8 mouse cellular contexts compared by ENCODE assay signal in the genomic region with DNA sequence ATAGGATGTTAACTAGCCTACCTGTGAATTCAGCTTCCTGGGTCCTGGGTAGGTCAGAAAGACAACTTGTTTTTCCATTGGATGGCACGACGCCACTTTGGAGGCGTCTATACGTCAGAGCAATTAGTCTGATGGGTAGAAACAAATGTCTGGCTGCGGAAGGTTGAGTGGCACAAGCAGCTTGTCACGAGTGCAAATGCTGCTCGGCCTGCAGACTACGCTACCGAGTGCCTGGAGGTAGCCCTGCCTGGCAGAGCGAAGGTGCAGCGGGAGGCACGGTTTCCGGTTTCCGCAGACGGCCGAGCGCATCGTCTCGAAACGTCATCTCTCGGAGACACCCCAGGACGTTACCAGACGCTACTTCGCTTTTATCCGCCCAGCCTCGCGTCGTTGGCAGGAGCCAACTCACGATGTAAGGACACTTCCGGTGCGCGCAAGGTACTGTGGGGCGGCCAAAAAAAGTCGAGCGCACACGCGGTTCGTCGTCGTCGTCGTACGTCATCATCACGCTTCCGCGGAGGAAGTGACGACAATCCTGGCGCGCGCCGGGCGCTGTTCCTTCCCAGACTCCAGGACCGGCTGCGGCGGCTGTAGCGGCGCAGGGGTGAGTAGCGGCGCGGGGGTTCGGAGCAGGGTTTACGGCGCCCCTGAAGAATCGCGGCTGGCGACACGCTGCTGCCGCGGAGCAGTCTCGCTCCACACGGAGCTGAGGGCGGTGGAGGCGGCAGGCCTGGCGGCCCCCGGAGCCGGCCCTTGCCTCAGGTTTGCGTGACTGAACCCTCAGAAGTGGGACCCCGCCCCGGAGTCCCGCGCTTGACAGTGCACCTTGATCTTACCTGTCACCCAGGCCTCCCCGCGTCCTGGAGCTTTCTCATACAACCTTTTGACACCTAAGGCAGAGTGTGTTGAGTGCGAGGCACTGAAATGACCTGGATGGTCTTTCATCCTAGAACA. TPM values are rescaled to one million over a fixed set of nuclear protein-coding genes. Genes with fewer than 3 reads are reported as not detected.
DNase-seq lines count a peak whose midpoint lies in the region; ATAC-seq and TF ChIP-seq lines count a peak whose summit lies in the region.

A gene (plus strand): TSS at position 517 of the 954 bp plus-strand sequence.

- H3K4me2 ChIP-seq in hindbrain, postnatal 0 days (ENCODE audit: low read depth, low read length) = peak within 1 kb of the TSS; percentile 85

- DNase-seq in ZHBTc4 (ENCODE audit: low read depth, low spot score) = peak; percentile 100
- peak; percentile 97 for DNase-seq in gastrocnemius, adult 2 months
- peak; percentile 100 for DNase-seq in hindbrain, postnatal 0 days (ENCODE audit: low spot score)
- peak; percentile 97 for DNase-seq in left cerebral cortex, adult 2 months (ENCODE audit: extremely low spot score in 1 of 2, low spot score in 2 of 2)
- DNase-seq in right cerebral cortex, adult 2 months (ENCODE audit: low spot score in 2 of 2) = peak; percentile 97 to 98
- peak; percentile 97 for DNase-seq in urinary bladder, postnatal 14 days (ENCODE audit: low spot score)

- H3K36me3 ChIP-seq in hindbrain, postnatal 0 days (ENCODE audit: insufficient read depth, low read length) = peaks cover 20% of the 10 kb centered on the region; the same call in 1 of the 2 replicates

- under 1% methylated on average over 84 of the region's 84 CpGs for WGBS in hindbrain, postnatal 0 days

- ATAC-seq in common myeloid progenitor, adult 5-6 weeks (replicated peaks; ENCODE audit: low read depth, poor library complexity, severe bottlenecking) = peak; percentile 98
- ATAC-seq in hindbrain, postnatal 0 days = peak; percentile 100
- ATAC-seq in megakaryocyte, adult 5-6 weeks (ENCODE audit: poor library complexity, severe bottlenecking) = peak; percentile 97

- H3K9me3 ChIP-seq in hindbrain, postnatal 0 days (ENCODE audit: low read length) = no peaks in the 10 kb centered on the region

- H3K9ac ChIP-seq in hindbrain, postnatal 0 days (replicated peaks; ENCODE audit: low read length) = peak within 1 kb of the TSS; percentile 82

- intact Hi-C loops in gastrocnemius, adult 2 months (cut with DNase I) = loop anchor here (5.0 kb wide), 2 partner anchors 43 to 78 kb away; a partner anchor contains a TSS
- intact Hi-C loops in left cerebral cortex, adult 2 months (cut with DNase I) = loop anchor here (1.0 to 5.0 kb wide), 2 partner anchors 38 to 81 kb away; no protein-coding TSS in a partner anchor

- no peaks in the 10 kb centered on the region for H3K27me3 ChIP-seq in hindbrain, postnatal 0 days (ENCODE audit: insufficient read depth, low read length)

- peak within 1 kb of the TSS; percentile 81 for H3K4me3 ChIP-seq in gastrocnemius, adult 2 months
- H3K4me3 ChIP-seq in hindbrain, postnatal 0 days (ENCODE audit: low read length) = peak within 1 kb of the TSS; percentile 99
- H3K4me3 ChIP-seq in left cerebral cortex, adult 2 months = peak within 1 kb of the TSS; percentile 78

- TF ChIP-seq CTCF in gastrocnemius, adult 2 months (IDR thresholded peaks at IDR 0.05) = no peak
- TF ChIP-seq CTCF in hindbrain, postnatal 0 days (IDR thresholded peaks at IDR 0.05; ENCODE audit: low read depth) = no peak
- no peak; the same call in 1 of the 2 replicates for TF ChIP-seq CTCF in left cerebral cortex, adult 2 months (IDR thresholded peaks at IDR 0.05)

- H3K27ac ChIP-seq in gastrocnemius, adult 2 months = peak within 1 kb of the TSS; percentile 93
- peak within 1 kb of the TSS; percentile 69 for H3K27ac ChIP-seq in hindbrain, postnatal 0 days
- peak within 1 kb of the TSS; percentile 96 for H3K27ac ChIP-seq in left cerebral cortex, adult 2 months

- no peaks in the 10 kb centered on the region; the same call in 1 of the 2 replicates for H3K4me1 ChIP-seq in hindbrain, postnatal 0 days (ENCODE audit: insufficient read depth, low read length)

RNA-seq across cellular contexts. Expression of the gene that starts here (rescaled TPM):
- total RNA-seq in common myeloid progenitor, adult 5-6 weeks (2017) = 50.8 and 66.1 TPM in 2 replicates
- total RNA-seq in gastrocnemius, adult 2 months (2021) = 10 to 100 TPM; 28.4 to 32.0 TPM
- 16.5 and 21.4 TPM in 2 replicates for total RNA-seq in hindbrain, postnatal 0 days (2014; rRNA removed)
- polyA plus RNA-seq in hindbrain, postnatal 0 days (2015; fragmentation: Nextera tagmentation; extraction: Ambion mirVana) = 65.5 and 74.3 TPM in 2 replicates
- total RNA-seq in left cerebral cortex, adult 2 months (2021) = 10 to 100 TPM; 46.8 to 56.0 TPM
- total RNA-seq in megakaryocyte, adult 5-6 weeks (2015) = 43.2 and 57.8 TPM in 2 replicates
- total RNA-seq in megakaryocyte, adult 5-6 weeks (2017) = 48.1 and 81.5 TPM in 2 replicates

Comparison
In these comparisons a context has a peak if more than half of its experiments do, and no peak if none do; other contexts are left out.
1. Peak in every context shown above with its lines: DNase-seq, ATAC-seq, H3K4me3 ChIP-seq and H3K27ac ChIP-seq.